In the genomic region with DNA sequence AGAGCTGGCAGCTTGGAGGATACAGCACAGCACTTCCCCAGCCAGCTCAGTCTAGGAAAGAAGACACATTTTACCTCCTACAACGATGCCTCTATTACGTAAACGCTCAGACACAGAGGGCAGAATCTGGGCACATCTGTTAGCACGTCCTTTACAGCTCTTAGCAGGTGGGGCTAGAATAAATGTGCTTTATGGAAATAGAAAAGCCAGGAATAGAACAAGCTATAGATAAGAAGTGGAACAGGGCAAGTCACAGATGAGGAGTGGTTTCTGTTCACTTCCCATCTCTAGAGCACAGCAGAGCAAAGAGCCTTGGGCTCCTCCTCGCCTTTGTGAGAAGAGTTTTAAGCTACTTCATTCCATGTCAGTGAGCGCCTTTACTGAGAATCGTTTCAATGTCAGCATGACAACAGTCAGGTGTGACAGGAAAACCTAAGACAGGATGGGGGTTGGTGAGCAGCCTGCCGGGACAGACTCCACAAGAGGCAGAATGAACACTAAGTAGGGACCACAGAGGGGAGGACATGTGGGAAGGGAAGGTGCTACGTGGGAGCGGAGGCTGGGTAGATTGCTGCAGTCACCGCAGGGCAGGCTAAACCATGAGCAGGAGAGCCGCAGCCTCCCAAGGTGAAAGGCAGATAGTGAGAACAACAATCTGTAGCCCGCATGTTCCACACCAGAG, we compare ENCODE assay signal across 16 mouse cellular contexts. TPM values are rescaled to one million over a fixed set of nuclear protein-coding genes. Genes with fewer than 3 reads are reported as not detected.
DNase-seq lines count a peak whose midpoint lies in the region; ATAC-seq and TF ChIP-seq lines count a peak whose summit lies in the region.
"Had no signal": no experiment of that assay in that cellular context is flagged by ENCODE, and none has a peak within 500 bp of the region (broad histone marks: within the 10 kb centered on the region; RNA-seq: fewer than 3 reads in every experiment).

No protein-coding gene starts in this region.

- ATAC-seq in frontal cortex, adult (ENCODE audit: low TSS enrichment), result peak; percentile 62
- no peak for ATAC-seq in activated CD4-positive, CD25-positive, alpha-beta regulatory T cell, adult 4 months

- TF ChIP-seq CTCF in brain, embryonic 14.5 days (IDR thresholded peaks at IDR 0.05; ENCODE audit: borderline replicate concordance, extremely low read depth, insufficient read depth, insufficient read length), result no peak
- TF ChIP-seq CTCF in left cerebral cortex, adult 2 months (IDR thresholded peaks at IDR 0.05), result no peak

- intact Hi-C loops in left cerebral cortex, adult 2 months (cut with DNase I), result loop anchor here (1.0 to 2.0 kb wide), 4 partner anchors 11 to 60 kb away; a partner anchor contains a TSS

- H3K4me3 ChIP-seq in left cerebral cortex, adult 2 months, result no peak overlapping the region
- H3K4me3 ChIP-seq: hindbrain, embryonic 15.5 days; kidney, embryonic 15.5 days; liver, embryonic 13.5 days had no signal

- H3K27ac ChIP-seq in left cerebral cortex, adult 2 months, result peak overlapping the region; percentile 95
- H3K27ac ChIP-seq: hindbrain, embryonic 15.5 days; liver, embryonic 13.5 days had no signal

- no peak for TF ChIP-seq POLR2A in brain, embryonic 14.5 days (IDR thresholded peaks at IDR 0.05; ENCODE audit: borderline replicate concordance, extremely low read depth, insufficient read depth, insufficient read length, poor library complexity, severe bottlenecking)

- no peak for DNase-seq in frontal cortex, postnatal 14 days (ENCODE audit: low spot score in 2 of 2)
- DNase-seq in layer of hippocampus, adult 11-12 months (ENCODE audit: low spot score), result peak; percentile 60
- DNase-seq in layer of hippocampus, postnatal 25 days (ENCODE audit: extremely low spot score in 1 of 2, low spot score in 1 of 2), result no peak
- peak; percentile 3 for DNase-seq in brain, embryonic 14.5 days (ENCODE audit: low read depth)
- DNase-seq in left cerebral cortex, adult 2 months (ENCODE audit: extremely low spot score in 1 of 2, low spot score in 2 of 2), result no peak
- DNase-seq in kidney, adult 8-10 months, result no peak
- DNase-seq: B cell, adult 2 months; cerebellum, adult 2 months; gastrocnemius, postnatal 14 days; liver, embryonic 13.5 days; lung, postnatal 10 days; thymus, postnatal 36 days had no signal

RNA-seq across cellular contexts. Expression of a gene that starts 28.5 kb away (rescaled TPM):
- 1,000 to 10,000 TPM; 1,285 to 1,312 TPM for total RNA-seq in layer of hippocampus, postnatal 25 days (2021)
- 379 and 484 TPM in 2 replicates for polyA plus RNA-seq in brain, embryonic 14.5 days (2012; rRNA removed)
- 1,000 to 10,000 TPM; 1,061 to 1,220 TPM for total RNA-seq in left cerebral cortex, adult 2 months (2021)
- polyA plus RNA-seq in activated CD4-positive, CD25-positive, alpha-beta regulatory T cell, adult 4 months (2017; shearing (Covaris generic)), result 100 to 1,000 TPM; 255 to 299 TPM

Comparison
In these comparisons a context has a peak if more than half of its experiments do, and no peak if none do; other contexts are left out.
1. DNase-seq: peak in layer of hippocampus, adult 11-12 months (single experiment) and brain, embryonic 14.5 days (single experiment); none in frontal cortex, postnatal 14 days (0 of 2), layer of hippocampus, postnatal 25 days (0 of 2), left cerebral cortex, adult 2 months (0 of 2) and kidney, adult 8-10 months (0 of 2).